Mouse (Mus musculus) layer of hippocampus, adult 9-10 months (tissue): ENCODE results near the gene Chmp4b.

Experiments
- DNase-seq: peaks from one replicate; pipeline ENCODE4 v3.0.0; 2022; ENCODE audit warnings: low spot score

The Chmp4b gene

GRCm38 (mm10) chr2:154682712-154683111 lies 31.2 kb downstream of the Chmp4b start:
- no peak for DNase-seq

GRCm38 (mm10) chr2:154684901-154685470 lies 33.5 kb downstream of the Chmp4b start:
- DNase-seq = no peak

GRCm38 (mm10) chr2:154685772-154686171 lies 34.3 kb downstream of the Chmp4b start:
- no peak for DNase-seq

GRCm38 (mm10) chr2:154686819-154687218 lies 35.3 kb downstream of the Chmp4b start:
- no peak for DNase-seq

- no peak for DNase-seq
Observed at GRCm38 (mm10) chr2:154689391-154689790, 37.9 kb downstream of the Chmp4b start.

GRCm38 (mm10) chr2:154690959-154691358 lies 39.5 kb downstream of the Chmp4b start:
- no peak for DNase-seq

GRCm38 (mm10) chr2:154693186-154693940 lies 41.9 kb downstream of the Chmp4b start:
- DNase-seq = no peak

- DNase-seq = no peak
Observed at GRCm38 (mm10) chr2:154693941-154694256, 42.4 kb downstream of the Chmp4b start.

GRCm38 (mm10) chr2:154695690-154696089 lies 44.2 kb downstream of the Chmp4b start:
- no peak for DNase-seq

GRCm38 (mm10) chr2:154696660-154697059 lies 45.2 kb downstream of the Chmp4b start:
- no peak for DNase-seq

- no peak for DNase-seq
Observed at GRCm38 (mm10) chr2:154699360-154699759, 47.9 kb downstream of the Chmp4b start.

GRCm38 (mm10) chr2:154700177-154700576 lies 48.7 kb downstream of the Chmp4b start:
- no peak for DNase-seq

- no peak for DNase-seq
Observed at GRCm38 (mm10) chr2:154702637-154703315, 51.3 kb downstream of the Chmp4b start.

GRCm38 (mm10) chr2:154706526-154707280 lies 55.2 kb downstream of the Chmp4b start:
- no peak for DNase-seq

GRCm38 (mm10) chr2:154707284-154707683 lies 55.8 kb downstream of the Chmp4b start:
- DNase-seq = no peak

GRCm38 (mm10) chr2:154707830-154708385 lies 56.4 kb downstream of the Chmp4b start:
- DNase-seq = no peak

- DNase-seq = no peak
Observed at GRCm38 (mm10) chr2:154711701-154712100, 60.2 kb downstream of the Chmp4b start.

GRCm38 (mm10) chr2:154712271-154712677 lies 60.8 kb downstream of the Chmp4b start:
- DNase-seq = no peak

- no peak for DNase-seq
Observed at GRCm38 (mm10) chr2:154713083-154713482, 61.6 kb downstream of the Chmp4b start.

- no peak for DNase-seq
Observed at GRCm38 (mm10) chr2:154713964-154714363, 62.5 kb downstream of the Chmp4b start.

GRCm38 (mm10) chr2:154716586-154716985 lies 65.1 kb downstream of the Chmp4b start:
- no peak for DNase-seq

GRCm38 (mm10) chr2:154717081-154717480 lies 65.6 kb downstream of the Chmp4b start:
- DNase-seq = no peak
